Mouse (Mus musculus): ENCODE data around the gene Krtap1-3.
"Not testable (repeated sequence)": the region's sequence is repeated elsewhere in the genome, so short reads cannot be mapped to it uniquely, and the experiment has no call there.

The Krtap1-3 gene

GRCm38 (mm10) chr11:99590981-99591380, at the start of gene Krtap1-3:
Krtap1-3 (minus strand) TSS chr11:99591339.
- DNase-seq (ENCODE audit: low read depth in 2 of 2, low spot score in 2 of 2): no peak

GRCm38 (mm10) chr11:99640926-99641325, 49.8 kb upstream of the Krtap1-3 start:
- no peak for DNase-seq (ENCODE audit: low read depth in 2 of 2, low spot score in 2 of 2)

GRCm38 (mm10) chr11:99637086-99637485, 45.9 kb upstream of the Krtap1-3 start:
- DNase-seq (ENCODE audit: low read depth in 2 of 2, low spot score in 2 of 2): no peak

- DNase-seq (ENCODE audit: low read depth in 2 of 2, low spot score in 2 of 2): no peak
Observed at GRCm38 (mm10) chr11:99634653-99635134, 43.6 kb upstream of the Krtap1-3 start, which contains the start of gene Krtap4-2. Krtap4-2 (minus strand) TSS chr11:99635084.

- no peak for DNase-seq (ENCODE audit: low read depth in 2 of 2, low spot score in 2 of 2)
Observed at GRCm38 (mm10) chr11:99633293-99633692, 42.2 kb upstream of the Krtap1-3 start.

GRCm38 (mm10) chr11:99630890-99631289, 39.8 kb upstream of the Krtap1-3 start:
- no peak for DNase-seq (ENCODE audit: low read depth in 2 of 2, low spot score in 2 of 2)

- DNase-seq (ENCODE audit: low read depth in 2 of 2, low spot score in 2 of 2): no peak
Observed at GRCm38 (mm10) chr11:99628138-99628537, 37.0 kb upstream of the Krtap1-3 start, which contains the start of gene Krtap4-1. Krtap4-1 (minus strand) TSS chr11:99628238.

GRCm38 (mm10) chr11:99620335-99620734, 29.2 kb upstream of the Krtap1-3 start, which contains the start of gene Gm11562:
Gm11562 (minus strand) TSS chr11:99620435.
- no peak for DNase-seq (ENCODE audit: low read depth in 2 of 2, low spot score in 2 of 2)

- no peak for DNase-seq (ENCODE audit: low read depth in 2 of 2, low spot score in 2 of 2)
Observed at GRCm38 (mm10) chr11:99614796-99615363, 23.7 kb upstream of the Krtap1-3 start, which contains the start of gene Krtap2-4. Krtap2-4 (minus strand) TSS chr11:99614846.

- DNase-seq (ENCODE audit: low read depth in 2 of 2, low spot score in 2 of 2): not testable (repeated sequence)
Observed at GRCm38 (mm10) chr11:99610089-99610488, 18.9 kb upstream of the Krtap1-3 start, which contains the start of gene Gm11937. Gm11937 (minus strand) TSS chr11:99610189.

- DNase-seq (ENCODE audit: low read depth in 2 of 2, low spot score in 2 of 2): no peak
Observed at GRCm38 (mm10) chr11:99609126-99609525, 18.0 kb upstream of the Krtap1-3 start.

GRCm38 (mm10) chr11:99603208-99603607, 12.1 kb upstream of the Krtap1-3 start, which contains the start of gene Gm11938:
Gm11938 (minus strand) TSS chr11:99603308.
- not testable (repeated sequence) for DNase-seq (ENCODE audit: low read depth in 2 of 2, low spot score in 2 of 2)

- DNase-seq (ENCODE audit: low read depth in 2 of 2, low spot score in 2 of 2): not testable (repeated sequence)
Observed at GRCm38 (mm10) chr11:99597742-99598141, 6.6 kb upstream of the Krtap1-3 start, which contains the start of gene Krtap9-3. Krtap9-3 (minus strand) TSS chr11:99598105.

- DNase-seq (ENCODE audit: low read depth in 2 of 2, low spot score in 2 of 2): no peak
Observed at GRCm38 (mm10) chr11:99585096-99585495, 6.0 kb downstream of the Krtap1-3 start.

GRCm38 (mm10) chr11:99583245-99583704, 7.9 kb downstream of the Krtap1-3 start, which contains the start of gene Krtap1-4:
Krtap1-4 (minus strand) TSS chr11:99583654.
- no peak for DNase-seq (ENCODE audit: low read depth in 2 of 2, low spot score in 2 of 2)

- DNase-seq (ENCODE audit: low read depth in 2 of 2, low spot score in 2 of 2): no peak
Observed at GRCm38 (mm10) chr11:99581564-99581963, 9.6 kb downstream of the Krtap1-3 start.

GRCm38 (mm10) chr11:99581051-99581450, 10.1 kb downstream of the Krtap1-3 start:
- DNase-seq (ENCODE audit: low read depth in 2 of 2, low spot score in 2 of 2): no peak

GRCm38 (mm10) chr11:99580636-99581035, 10.5 kb downstream of the Krtap1-3 start, which contains the start of gene Krtap1-5:
Krtap1-5 (minus strand) TSS chr11:99581016.
- no peak for DNase-seq (ENCODE audit: low read depth in 2 of 2, low spot score in 2 of 2)

GRCm38 (mm10) chr11:99574106-99574505, 17.0 kb downstream of the Krtap1-3 start:
- DNase-seq (ENCODE audit: low read depth in 2 of 2, low spot score in 2 of 2): peak; percentile 11 to 34

GRCm38 (mm10) chr11:99573164-99573563, 18.0 kb downstream of the Krtap1-3 start:
- no peak for DNase-seq (ENCODE audit: low read depth in 2 of 2, low spot score in 2 of 2)

- DNase-seq (ENCODE audit: low read depth in 2 of 2, low spot score in 2 of 2): no peak
Observed at GRCm38 (mm10) chr11:99566530-99566929, 24.6 kb downstream of the Krtap1-3 start, which contains the start of gene Krtap3-1. Krtap3-1 (minus strand) TSS chr11:99566630.

GRCm38 (mm10) chr11:99562580-99562979, 28.6 kb downstream of the Krtap1-3 start:
- no peak for DNase-seq (ENCODE audit: low read depth in 2 of 2, low spot score in 2 of 2)

All from CD8-positive naive resting alpha-beta T cell, adult 2 months (primary cell).